Mouse (Mus musculus): ENCODE measurements at regions not wholly inside any gene's neighbourhood (a gene's known extent, or its start where the extent isn't known, plus 50 kb on each side); places are given as distances from the start of the nearest gene placed in this dataset.

- no peak for DNase-seq (ENCODE audit: low spot score)
These were observed 229.1 kb upstream of the G2e3 start for GRCm38 (mm10) chr12:51118781-51119180.

DNA sequence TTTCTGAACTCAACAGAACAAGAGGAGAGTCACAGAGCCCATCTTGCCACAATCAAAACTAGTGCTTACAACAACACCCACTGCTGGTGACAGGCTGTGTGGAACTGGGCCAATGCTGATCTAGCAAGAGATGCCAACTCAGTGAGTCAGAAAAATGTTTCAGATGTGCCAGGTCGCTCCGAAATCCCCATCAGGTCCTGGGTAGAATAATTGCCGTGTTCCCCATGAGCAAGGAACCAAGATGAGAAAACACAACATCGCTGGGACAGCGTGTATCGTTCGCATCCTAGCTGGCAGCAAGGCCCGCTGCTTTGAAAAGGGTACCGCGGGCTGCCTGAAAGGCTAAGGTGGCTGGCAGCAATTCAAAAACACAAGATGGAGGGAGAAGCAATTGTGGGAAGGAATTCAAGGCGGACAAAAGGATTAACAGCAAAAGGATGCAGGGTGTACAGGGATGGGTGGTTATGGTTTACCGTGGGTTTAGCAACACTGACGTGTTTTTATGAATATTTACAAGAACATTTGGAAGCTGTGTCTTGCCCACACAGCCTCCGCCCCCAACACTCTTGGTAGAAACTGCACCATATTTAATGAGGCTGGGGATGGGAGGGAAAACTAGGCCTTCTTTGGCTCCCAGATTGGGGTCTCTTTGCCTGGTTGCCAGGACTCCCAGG lies 229.7 kb upstream of the G2e3 start:
- no peak for DNase-seq (ENCODE audit: low spot score)

GRCm38 (mm10) chr12:51117436-51118020 lies 230.3 kb upstream of the G2e3 start:
- no peak for DNase-seq (ENCODE audit: low spot score)

DNA sequence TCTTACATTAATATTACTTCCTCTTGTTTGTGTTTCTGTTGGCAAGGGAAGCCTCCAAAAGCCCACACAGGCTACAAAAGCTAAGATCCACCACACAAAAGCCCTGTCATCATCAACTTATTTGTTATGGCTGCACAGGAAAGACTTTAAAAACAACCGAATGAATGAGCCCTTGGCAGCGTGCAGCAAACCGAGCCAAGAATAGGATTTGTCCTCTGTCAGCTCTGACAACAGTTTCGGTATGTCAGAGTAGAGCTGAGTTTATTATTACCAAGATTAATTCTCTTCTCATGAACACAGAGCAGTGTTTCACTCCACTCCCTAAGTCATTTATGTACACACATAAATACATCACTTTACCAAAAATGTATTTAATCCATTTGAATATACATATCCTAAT lies 236.1 kb upstream of the G2e3 start:
- no peak for DNase-seq (ENCODE audit: low spot score)

DNA sequence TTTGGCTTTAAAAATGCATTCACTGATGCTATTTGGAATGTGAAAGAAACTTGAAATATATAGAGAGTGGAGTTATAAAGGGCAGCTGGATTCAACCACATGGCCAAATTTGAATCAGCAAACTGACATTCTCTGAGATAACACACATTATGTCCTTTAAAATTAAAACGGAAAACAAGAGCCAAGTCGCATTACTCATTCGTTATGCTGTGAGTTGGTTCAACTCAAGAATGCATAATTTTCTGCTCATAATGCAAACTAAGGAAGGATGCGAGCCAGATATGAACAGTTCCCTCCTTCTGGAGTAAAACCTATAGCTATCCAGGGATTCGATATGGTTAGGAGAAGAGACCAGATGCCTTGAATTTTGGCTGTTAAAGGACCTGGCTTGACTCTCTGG lies 239.8 kb upstream of the G2e3 start:
- no peak for DNase-seq (ENCODE audit: low spot score)

DNA sequence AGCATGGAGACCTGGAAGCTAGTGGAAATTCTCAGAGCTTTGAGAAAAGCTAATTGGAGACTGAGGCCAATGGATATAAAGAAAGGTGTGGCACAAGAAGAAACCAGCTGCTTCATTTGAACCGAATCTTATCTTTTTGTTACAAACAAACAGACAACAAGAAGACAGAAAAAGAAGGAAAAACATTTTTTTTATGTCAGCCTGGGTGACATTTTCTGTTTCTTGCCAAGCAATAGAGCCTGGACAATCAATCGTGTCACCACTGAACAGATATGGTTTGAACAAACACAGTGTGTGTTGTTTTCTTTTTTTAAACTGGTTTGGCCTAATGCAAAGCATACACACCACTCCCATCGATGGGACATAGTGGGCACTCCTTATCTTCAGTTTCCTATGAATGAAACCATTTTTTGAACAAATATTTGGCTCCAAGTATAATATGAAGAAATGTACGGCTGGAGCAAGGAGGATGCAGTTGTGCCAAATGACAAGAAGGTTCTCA lies 244.3 kb upstream of the G2e3 start:
- no peak for DNase-seq (ENCODE audit: low spot score)

- no peak for DNase-seq (ENCODE audit: low spot score)
These were observed 246.2 kb upstream of the G2e3 start for GRCm38 (mm10) chr12:51101636-51102035.

GRCm38 (mm10) chr12:51100868-51101267 lies 247.0 kb upstream of the G2e3 start:
- no peak for DNase-seq (ENCODE audit: low spot score)

GRCm38 (mm10) chr12:51095974-51096373 lies 251.9 kb upstream of the G2e3 start:
- no peak for DNase-seq (ENCODE audit: low spot score)

GRCm38 (mm10) chr12:51089324-51089723 lies 258.5 kb upstream of the G2e3 start:
- DNase-seq (ENCODE audit: low spot score) = no peak

- peak; percentile 19 for DNase-seq (ENCODE audit: low spot score)
These were observed 266.1 kb upstream of the G2e3 start for GRCm38 (mm10) chr12:51081809-51082208.

DNA sequence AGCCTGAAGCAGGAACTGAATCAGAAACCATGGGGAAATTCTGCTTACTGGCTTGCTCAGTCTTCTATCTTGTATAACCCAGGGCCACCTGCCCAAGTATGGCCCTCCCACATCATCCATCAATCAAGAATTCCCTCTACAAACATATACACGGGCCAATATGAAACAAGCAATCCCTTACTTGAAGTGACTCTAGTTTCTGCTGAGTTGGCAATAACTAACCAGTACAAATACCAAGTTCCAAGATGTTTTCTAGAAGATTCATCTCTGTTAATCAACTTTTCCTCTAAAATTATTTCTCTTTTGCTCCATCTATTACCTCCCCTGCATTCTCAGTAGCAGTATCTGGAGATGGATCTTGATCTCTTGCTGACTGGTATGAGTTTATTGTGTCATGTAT lies 274.4 kb upstream of the G2e3 start:
- DNase-seq (ENCODE audit: low spot score) = no peak

GRCm38 (mm10) chr12:51060931-51061330 lies 286.9 kb upstream of the G2e3 start:
- DNase-seq (ENCODE audit: low spot score) = no peak

- peak; percentile 22 for DNase-seq (ENCODE audit: low spot score)
These were observed 289.3 kb upstream of the G2e3 start for GRCm38 (mm10) chr12:51058569-51058968.

GRCm38 (mm10) chr12:51058104-51058503 lies 289.8 kb upstream of the G2e3 start:
- no peak for DNase-seq (ENCODE audit: low spot score)

GRCm38 (mm10) chr12:51047116-51047515 lies 300.7 kb upstream of the G2e3 start:
- peak; percentile 10 for DNase-seq (ENCODE audit: low spot score)

DNA sequence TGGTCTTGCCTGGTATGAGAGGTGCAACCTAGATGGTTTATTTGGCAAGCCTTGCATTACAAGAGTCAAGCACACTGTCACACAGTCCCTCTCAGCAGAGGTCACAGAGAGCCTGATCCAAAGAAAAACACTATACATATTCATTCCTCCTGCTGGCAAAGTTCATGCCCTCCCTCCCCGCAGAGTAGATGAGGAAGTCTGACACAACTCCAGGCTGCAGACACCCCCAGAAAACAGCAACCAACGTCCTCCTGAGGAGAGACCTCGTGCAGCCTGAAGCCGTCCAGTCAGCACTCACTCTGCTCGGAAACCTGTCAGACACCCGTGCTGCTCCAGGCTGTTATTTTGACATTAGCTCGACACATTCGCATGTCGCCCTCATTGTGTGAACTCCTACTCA lies 302.4 kb upstream of the G2e3 start:
- peak; percentile 23 for DNase-seq (ENCODE audit: low spot score)

DNA sequence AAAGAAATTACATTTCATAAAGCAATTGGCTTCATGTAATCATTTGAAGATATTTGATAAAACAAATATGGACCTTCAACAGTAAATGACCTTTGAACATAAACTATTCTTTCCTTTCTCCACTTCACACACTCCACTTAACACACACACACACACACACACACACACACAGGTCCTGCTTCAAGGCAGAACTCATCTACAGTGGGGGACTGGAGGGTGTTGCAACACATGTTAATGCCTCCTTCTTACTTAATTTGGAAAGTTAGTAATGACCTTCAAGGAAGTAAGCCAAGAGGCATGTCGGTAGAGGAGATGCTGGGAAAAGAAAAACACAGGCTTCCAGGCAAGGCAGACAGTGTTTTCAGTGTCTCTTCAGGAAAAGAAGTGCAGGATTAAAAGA lies 302.8 kb upstream of the G2e3 start:
- DNase-seq (ENCODE audit: low spot score) = no peak

- DNase-seq (ENCODE audit: low spot score) = no peak
These were observed 315.7 kb upstream of the G2e3 start for GRCm38 (mm10) chr12:51032193-51032592.

DNA sequence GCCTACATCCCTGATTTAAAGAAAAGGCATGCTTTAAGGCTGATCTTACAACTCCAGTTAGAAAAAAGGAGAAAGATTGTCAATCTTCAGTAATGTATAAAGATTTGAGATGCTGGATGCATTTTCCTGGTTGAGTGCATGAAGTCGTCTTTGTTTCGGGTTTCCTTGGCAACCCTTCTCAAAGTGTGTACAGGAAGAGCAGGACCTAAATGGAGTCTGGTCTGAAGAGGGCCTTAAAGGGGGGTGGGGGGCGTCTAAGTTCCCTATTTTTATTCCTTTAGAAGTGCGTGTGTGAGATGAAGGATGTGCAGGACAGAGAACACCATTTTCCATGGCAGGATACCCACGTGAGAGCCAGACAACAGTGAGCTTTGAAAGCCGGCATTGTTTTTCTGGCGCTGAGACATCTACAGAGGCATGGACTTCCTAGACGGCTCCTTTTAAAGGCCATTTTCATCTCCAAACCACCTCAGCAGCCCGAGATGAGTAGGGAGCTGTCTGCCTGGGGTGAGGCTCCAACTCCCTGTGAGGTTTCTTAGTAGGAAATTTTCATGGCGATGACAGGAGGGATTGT lies 319.2 kb upstream of the G2e3 start:
- peak; percentile 12 for DNase-seq (ENCODE audit: low spot score)

DNA sequence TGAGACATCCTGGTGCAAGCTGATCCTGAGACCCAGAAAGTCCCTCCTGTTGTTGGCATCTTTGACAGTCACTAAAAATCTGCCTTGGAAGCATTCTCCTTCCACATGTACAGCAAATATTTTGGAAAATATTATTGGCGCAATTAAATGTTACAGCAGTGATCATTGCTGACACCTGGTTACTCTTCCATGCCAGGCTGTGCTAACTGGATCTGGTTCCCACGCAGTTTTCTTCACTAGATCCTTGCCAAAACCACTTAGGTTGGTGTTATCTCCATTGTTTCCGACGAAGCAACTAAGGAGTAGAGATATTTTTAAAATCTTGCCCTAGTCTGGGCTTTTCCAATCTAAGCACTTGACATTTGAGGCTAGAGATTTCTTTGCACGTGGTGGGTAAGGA lies 321.8 kb upstream of the G2e3 start:
- no peak for DNase-seq (ENCODE audit: low spot score)

- no peak for DNase-seq (ENCODE audit: low spot score)
These were observed 322.3 kb upstream of the G2e3 start for GRCm38 (mm10) chr12:51025531-51025930.

DNA sequence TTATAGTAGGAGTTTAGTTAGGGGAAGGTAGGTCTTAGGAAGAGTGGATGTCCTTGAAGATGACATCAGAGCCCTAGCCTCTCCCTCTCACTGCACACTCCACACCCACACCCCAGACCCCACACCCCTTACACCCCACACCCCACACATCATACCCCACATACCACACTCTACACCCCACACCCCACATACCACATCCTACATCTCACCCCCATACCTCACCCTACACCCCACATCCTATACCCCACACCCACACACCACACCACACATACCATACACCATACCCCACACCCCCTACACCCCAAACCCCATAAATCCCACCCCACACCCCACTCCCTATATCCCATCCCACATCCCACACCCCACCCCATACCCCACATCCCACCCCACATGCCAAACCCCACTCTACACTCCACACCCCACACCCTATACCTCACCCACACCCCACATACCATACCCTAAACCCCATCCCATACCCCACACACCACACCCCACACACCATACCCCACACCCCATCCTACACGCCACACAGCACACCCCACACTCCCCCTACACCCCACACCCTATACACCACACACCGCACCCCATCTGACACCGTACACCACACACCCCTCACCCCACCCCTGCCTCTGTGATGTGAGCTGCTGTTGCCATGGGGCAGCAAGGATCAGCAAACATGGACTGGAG lies 323.7 kb upstream of the G2e3 start:
- no peak for DNase-seq (ENCODE audit: low spot score)
